Mouse (Mus musculus) liver, embryonic 14.5 days (tissue): ENCODE measurements at regions not wholly inside any gene's neighbourhood (a gene's known extent, or its start where the extent isn't known, plus 50 kb on each side); places are given as distances from the start of the nearest gene placed in this dataset.

ENCODE experiments used
- CTCF ChIP-seq: IDR thresholded peaks from 2 replicates; pipeline ENCODE4 v1.5.1; 2016; ENCODE audit warnings: antibody characterized with exemption, low read depth, control low read depth
- EP300 ChIP-seq: IDR thresholded peaks from 2 replicates; pipeline ENCODE4 v1.6.1; 2016; ENCODE audit warnings: antibody characterized with exemption, low read depth

- TF ChIP-seq CTCF (no peak), EP300 (no peak)
Observed at GRCm38 (mm10) chr6:81651856-81652255, 271.6 kb upstream of the Gcfc2 start.
